In the genomic region with DNA sequence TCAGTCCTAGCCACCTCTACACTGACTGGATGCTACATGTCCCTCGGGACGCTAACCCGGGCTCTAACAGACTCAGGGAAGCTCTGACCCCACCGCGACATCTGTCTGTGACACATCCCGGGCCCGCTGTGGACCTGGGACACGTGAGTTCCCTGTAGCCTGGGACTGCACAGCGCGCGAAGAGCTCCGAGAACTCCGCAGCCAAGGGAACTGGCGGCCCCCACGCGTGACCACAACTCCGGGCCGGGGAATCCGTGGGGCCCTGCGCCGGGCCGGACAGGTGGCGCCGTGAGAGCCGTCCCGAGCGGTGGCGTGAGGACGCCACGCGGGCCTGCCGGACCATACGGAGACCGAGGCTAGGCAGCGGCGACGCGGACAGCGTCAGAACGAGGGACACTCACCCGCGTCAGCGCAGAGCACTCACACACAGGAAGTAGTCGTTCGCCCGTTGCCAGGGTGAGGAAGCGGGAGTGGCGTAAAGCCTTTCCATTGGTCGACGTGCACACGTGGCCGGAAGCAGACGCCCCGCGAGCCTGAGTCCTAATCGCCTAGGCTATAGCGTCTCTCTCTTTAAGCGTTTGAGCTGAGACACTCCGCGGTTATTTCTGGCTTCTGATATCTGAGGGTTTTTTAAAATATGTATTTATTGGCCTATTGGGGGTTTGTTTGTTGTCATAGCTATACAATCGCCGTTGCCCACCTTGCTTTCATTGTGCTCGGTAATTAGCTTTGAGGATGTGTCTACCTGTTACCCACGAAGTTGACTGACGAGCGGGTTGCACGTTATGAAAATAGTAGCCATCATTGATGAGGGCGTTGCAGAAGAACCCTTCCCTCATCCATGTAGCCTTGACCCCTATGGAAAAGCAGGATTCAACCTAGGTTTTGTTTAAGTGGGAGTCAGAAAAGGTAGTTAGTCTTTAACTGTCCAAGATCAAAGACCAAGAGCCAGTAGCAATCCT, we compare ENCODE assay signal across 7 mouse cellular contexts. TPM values are rescaled to one million over a fixed set of nuclear protein-coding genes. Genes with fewer than 3 reads are reported as not detected.
A peak's percentile ranks its signal among the peaks of the same experiment; 100 is the strongest.
DNase-seq lines count a peak whose midpoint lies in the region; ATAC-seq lines count a peak whose summit lies in the region.

A gene (minus strand): TSS at position 453 of the 962 bp plus-strand sequence.

- peak within 1 kb of the TSS; percentile 92 for H3K9ac ChIP-seq in embryonic facial prominence, embryonic 12.5 days
- peak within 1 kb of the TSS; percentile 89 for H3K9ac ChIP-seq in limb, embryonic 11.5 days (ENCODE audit: low read length)
- peak within 1 kb of the TSS; percentile 88 for H3K9ac ChIP-seq in midbrain, embryonic 14.5 days (replicated peaks; ENCODE audit: low read length)

- peak; percentile 100 for ATAC-seq in embryonic facial prominence, embryonic 12.5 days (ENCODE audit: insufficient number of reproducible peaks, insufficient read depth, low FRiP score, low TSS enrichment)
- peak; percentile 100 for ATAC-seq in limb, embryonic 11.5 days (ENCODE audit: insufficient number of reproducible peaks, low FRiP score, low TSS enrichment, low read depth)
- peak; percentile 100 for ATAC-seq in midbrain, embryonic 14.5 days (ENCODE audit: low FRiP score, low TSS enrichment)

- no peaks in the 10 kb centered on the region for H3K36me3 ChIP-seq in embryonic facial prominence, embryonic 12.5 days
- no peaks in the 10 kb centered on the region for H3K36me3 ChIP-seq in limb, embryonic 11.5 days (ENCODE audit: control insufficient read depth, insufficient read depth, low read length)
- H3K36me3 ChIP-seq in midbrain, embryonic 14.5 days (ENCODE audit: control insufficient read depth, insufficient read depth, low read length) = no peaks in the 10 kb centered on the region

- DNase-seq in adrenal gland, postnatal 25 days = peak; percentile 91
- DNase-seq in heart, adult 11 months = peak; percentile 100
- peak; percentile 91 for DNase-seq in kidney, adult 18-20 months
- DNase-seq in limb, embryonic 11.5 days (ENCODE audit: low spot score) = peak; percentile 92
- DNase-seq in midbrain, embryonic 14.5 days = peak; percentile 98
- DNase-seq in spleen, adult 18-20 months = peak; percentile 79 to 80

- H3K9me3 ChIP-seq in embryonic facial prominence, embryonic 12.5 days = no peaks in the 10 kb centered on the region
- no peaks in the 10 kb centered on the region for H3K9me3 ChIP-seq in limb, embryonic 11.5 days (ENCODE audit: control insufficient read depth, low read length)
- H3K9me3 ChIP-seq in midbrain, embryonic 14.5 days (ENCODE audit: control insufficient read depth, low read length) = no peaks in the 10 kb centered on the region

- H3K27ac ChIP-seq in embryonic facial prominence, embryonic 12.5 days = peak within 1 kb of the TSS; percentile 75
- H3K27ac ChIP-seq in limb, embryonic 11.5 days (replicated peaks; ENCODE audit: low read depth, low read length) = peak within 1 kb of the TSS; percentile 42; the same call in 1 of the 2 replicates
- H3K27ac ChIP-seq in midbrain, embryonic 14.5 days (replicated peaks; ENCODE audit: low read depth, low read length) = peak within 1 kb of the TSS; percentile 93

- peaks cover 10% of the 10 kb centered on the region for H3K4me1 ChIP-seq in embryonic facial prominence, embryonic 12.5 days
- no peaks in the 10 kb centered on the region for H3K4me1 ChIP-seq in limb, embryonic 11.5 days (ENCODE audit: control insufficient read depth, insufficient read depth, low read length)
- peaks cover 4% of the 10 kb centered on the region; the same call in 1 of the 2 replicates for H3K4me1 ChIP-seq in midbrain, embryonic 14.5 days (ENCODE audit: control insufficient read depth, insufficient read depth, low read length)

- under 1% methylated on average over 68 of the region's 68 CpGs for WGBS in embryonic facial prominence, embryonic 12.5 days
- under 1% methylated on average over 68 of the region's 68 CpGs for WGBS in limb, embryonic 11.5 days
- under 1% methylated on average over 68 of the region's 68 CpGs for WGBS in midbrain, embryonic 14.5 days

- H3K4me3 ChIP-seq in embryonic facial prominence, embryonic 12.5 days = peak within 1 kb of the TSS; percentile 81
- H3K4me3 ChIP-seq in limb, embryonic 11.5 days (ENCODE audit: low read depth, low read length) = peak within 1 kb of the TSS; percentile 85
- peak within 1 kb of the TSS; percentile 82 for H3K4me3 ChIP-seq in midbrain, embryonic 14.5 days (replicated peaks; ENCODE audit: low read depth, low read length)

- peak within 1 kb of the TSS; percentile 72 for H3K4me2 ChIP-seq in embryonic facial prominence, embryonic 12.5 days (replicated peaks)
- peak within 1 kb of the TSS; percentile 84 for H3K4me2 ChIP-seq in limb, embryonic 11.5 days (ENCODE audit: low read depth, severe bottlenecking)
- H3K4me2 ChIP-seq in midbrain, embryonic 14.5 days (ENCODE audit: low read length) = peak within 1 kb of the TSS; percentile 76

- H3K27me3 ChIP-seq in embryonic facial prominence, embryonic 12.5 days = no peaks in the 10 kb centered on the region
- H3K27me3 ChIP-seq in limb, embryonic 11.5 days (ENCODE audit: control insufficient read depth, insufficient read depth, low read length) = no peaks in the 10 kb centered on the region
- no peaks in the 10 kb centered on the region for H3K27me3 ChIP-seq in midbrain, embryonic 14.5 days (ENCODE audit: control insufficient read depth, insufficient read depth, low read length)

RNA-seq across cellular contexts. Expression of the gene that starts here (rescaled TPM):
- total RNA-seq in adrenal gland, postnatal 25 days (2021) = 10.4 and 12.4 TPM in 2 replicates
- polyA plus RNA-seq in embryonic facial prominence, embryonic 12.5 days (2016; fragmentation: Nextera tagmentation; extraction: Ambion mirVana) = 21.9 and 24.7 TPM in 2 replicates
- polyA plus RNA-seq in limb, embryonic 11.5 days (2014; fragmentation: Nextera tagmentation; extraction: Ambion mirVana) = 20.2 and 21.8 TPM in 2 replicates
- 17.6 and 19.8 TPM in 2 replicates for polyA plus RNA-seq in midbrain, embryonic 14.5 days (2014; fragmentation: Nextera tagmentation; extraction: Ambion mirVana)

Comparison
In these comparisons a context has a peak if more than half of its experiments do, and no peak if none do; other contexts are left out.
1. Peak in every context shown above with its lines: DNase-seq, ATAC-seq, H3K4me3 ChIP-seq and H3K27ac ChIP-seq.
2. H3K27ac ChIP-seq: peak in every context shown above with its lines; median percentile 93 in midbrain, embryonic 14.5 days; 75 in embryonic facial prominence, embryonic 12.5 days; 42 in limb, embryonic 11.5 days.